Mouse (Mus musculus): ENCODE measurements around the gene Atxn1.

- TF ChIP-seq CTCF (IDR thresholded peaks at IDR 0.05; ENCODE audit: low read depth, low read length) (no peak), GATA1 (IDR thresholded peaks at IDR 0.05; ENCODE audit: borderline replicate concordance, low read length) (no peak)
Observed at GRCm38 (mm10) chr13:45685575-45686308, 279.1 kb downstream of the Atxn1 start.
